Mouse (Mus musculus): ENCODE results near the gene Ripply3. TPM values are rescaled to one million over a fixed set of nuclear protein-coding genes. Genes with fewer than 3 reads are reported as not detected.

Gene Ripply3
- total RNA-seq, 2 experiments from 2014 or later: 0.17 to 0.23 TPM

DNA sequence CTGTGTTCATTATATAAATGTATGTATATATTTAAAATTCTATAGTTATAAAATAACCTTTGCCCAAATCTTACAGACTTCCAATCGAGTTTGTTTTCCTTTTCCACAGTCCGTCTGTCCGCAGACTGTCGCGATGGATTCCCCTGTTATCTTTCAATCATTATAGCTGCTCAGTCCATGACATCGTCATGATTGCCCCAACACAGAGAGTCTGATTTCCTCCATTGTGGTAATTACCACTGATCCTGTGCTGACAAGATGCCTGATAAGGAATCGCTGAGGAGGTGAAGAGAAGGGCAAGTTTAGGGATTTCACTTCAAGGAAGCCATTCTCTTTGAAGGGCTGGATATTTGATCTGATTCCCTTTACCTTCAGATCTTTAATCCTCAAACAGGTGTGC is 27.8 kb downstream of the Ripply3 start:
- no peak for DNase-seq (ENCODE audit: extremely low spot score in 1 of 2, low spot score in 1 of 2)

- no peak for DNase-seq (ENCODE audit: extremely low spot score in 1 of 2, low spot score in 1 of 2)
Measured at GRCm38 (mm10) chr16:94356776-94357494, 28.7 kb downstream of the Ripply3 start.

DNA sequence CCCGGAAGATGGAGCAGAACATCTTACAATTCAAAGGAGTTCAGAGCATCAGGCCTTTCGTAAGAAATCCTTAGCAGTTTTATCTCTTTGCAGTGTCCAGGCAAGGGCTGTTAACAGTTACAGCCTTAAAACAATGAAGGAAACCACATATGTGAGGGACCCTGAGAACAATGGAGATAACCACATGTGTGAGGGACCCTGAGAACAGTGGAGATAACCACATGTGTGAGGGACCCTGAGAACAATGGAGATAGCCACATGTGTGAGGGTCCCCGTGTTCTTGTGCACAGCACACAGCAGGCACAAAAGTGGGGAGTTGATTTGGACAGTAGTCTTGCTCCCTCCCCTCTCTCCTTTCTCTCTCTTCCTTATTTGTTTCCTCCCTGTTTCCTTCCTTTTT is 29.9 kb downstream of the Ripply3 start:
- DNase-seq (ENCODE audit: extremely low spot score in 1 of 2, low spot score in 1 of 2): no peak

- DNase-seq (ENCODE audit: extremely low spot score in 1 of 2, low spot score in 1 of 2): no peak
Measured at GRCm38 (mm10) chr16:94360578-94361350, 32.5 kb downstream of the Ripply3 start.

GRCm38 (mm10) chr16:94362174-94362873 is 34.1 kb downstream of the Ripply3 start:
- DNase-seq (ENCODE audit: extremely low spot score in 1 of 2, low spot score in 1 of 2): peak; percentile 25 to 53

DNA sequence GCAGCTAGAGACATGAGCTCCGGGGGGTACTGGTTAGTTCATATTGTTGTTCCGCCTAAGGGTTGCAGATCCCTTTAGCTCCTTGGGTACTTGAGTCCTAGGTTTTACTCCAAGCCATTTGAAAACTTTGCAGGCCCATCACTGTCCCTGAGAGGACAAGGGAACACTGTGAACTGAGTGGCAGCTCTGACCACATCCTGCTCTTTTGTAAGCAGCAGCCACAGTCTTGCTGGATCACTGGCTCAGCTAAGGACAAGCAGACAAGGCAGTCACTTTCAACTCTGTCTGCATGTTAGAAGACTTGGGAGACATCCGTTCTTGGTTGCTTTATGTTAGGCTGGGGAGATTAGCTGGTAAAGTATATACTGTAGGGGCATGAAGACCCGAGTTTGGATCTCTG is 35.6 kb downstream of the Ripply3 start:
- no peak for DNase-seq (ENCODE audit: extremely low spot score in 1 of 2, low spot score in 1 of 2)

DNA sequence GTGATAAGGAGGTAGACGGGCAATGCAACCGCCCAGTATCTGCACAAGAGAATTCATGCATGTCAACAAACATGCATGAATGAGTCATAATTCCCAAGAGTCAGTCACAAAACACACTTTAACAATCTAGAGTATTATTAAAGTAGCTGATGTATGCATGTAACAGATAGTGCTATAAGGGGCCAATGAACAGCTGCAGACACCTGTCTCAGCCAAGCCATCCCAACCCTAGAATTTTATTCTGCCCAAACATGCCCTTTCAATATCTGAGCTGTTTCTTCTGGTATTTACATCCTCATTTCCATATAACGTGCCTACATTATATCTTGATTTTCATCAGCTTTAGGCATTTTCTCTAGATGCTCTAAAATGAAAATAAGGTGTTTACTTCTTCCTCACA is 37.2 kb downstream of the Ripply3 start:
- DNase-seq (ENCODE audit: extremely low spot score in 1 of 2, low spot score in 1 of 2): no peak

GRCm38 (mm10) chr16:94369596-94370172 is 41.5 kb downstream of the Ripply3 start:
- no peak for DNase-seq (ENCODE audit: extremely low spot score in 1 of 2, low spot score in 1 of 2)

DNA sequence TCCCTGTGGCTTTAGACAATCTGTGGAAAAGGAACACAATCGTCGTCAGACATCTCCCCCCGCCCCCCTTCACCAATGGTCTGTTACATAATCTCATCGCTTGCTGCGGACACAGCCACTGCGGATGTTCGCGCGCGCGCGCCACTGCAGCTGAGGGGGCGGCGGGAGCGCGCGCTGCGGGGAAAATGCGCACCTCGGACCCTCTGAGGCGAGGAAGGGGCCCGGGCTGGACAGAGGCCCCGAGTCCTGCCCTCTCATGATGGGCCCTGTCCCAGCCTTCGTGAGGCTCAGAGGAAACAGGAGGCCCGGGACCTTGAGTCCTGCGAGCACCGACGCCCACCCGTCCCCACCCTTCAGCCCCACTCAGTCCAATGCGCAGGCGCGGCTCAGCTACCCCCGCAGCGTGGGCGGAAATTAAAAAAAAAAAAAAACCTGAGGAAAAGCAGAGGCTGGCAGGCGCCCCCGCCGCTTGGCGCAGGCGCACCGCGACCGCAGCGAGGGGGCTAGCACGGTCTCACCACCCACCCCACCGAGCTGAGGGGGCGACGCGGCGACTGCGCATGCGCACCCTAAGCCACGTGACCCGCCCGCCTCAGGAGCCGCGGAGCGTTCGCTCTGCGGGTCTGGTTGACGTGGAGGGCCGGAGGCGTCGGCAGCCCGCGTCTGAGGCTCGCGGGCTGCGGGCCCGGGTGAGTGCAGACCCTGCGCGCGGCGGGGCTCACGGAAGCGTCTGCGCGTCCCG is 42.1 kb downstream of the Ripply3 start, which contains the start of gene Ttc3:
Gene Ttc3 (plus strand): TSS at position 446 of the 742 bp plus-strand sequence.
- peak; percentile 93 to 97 for DNase-seq (ENCODE audit: extremely low spot score in 1 of 2, low spot score in 1 of 2)

DNA sequence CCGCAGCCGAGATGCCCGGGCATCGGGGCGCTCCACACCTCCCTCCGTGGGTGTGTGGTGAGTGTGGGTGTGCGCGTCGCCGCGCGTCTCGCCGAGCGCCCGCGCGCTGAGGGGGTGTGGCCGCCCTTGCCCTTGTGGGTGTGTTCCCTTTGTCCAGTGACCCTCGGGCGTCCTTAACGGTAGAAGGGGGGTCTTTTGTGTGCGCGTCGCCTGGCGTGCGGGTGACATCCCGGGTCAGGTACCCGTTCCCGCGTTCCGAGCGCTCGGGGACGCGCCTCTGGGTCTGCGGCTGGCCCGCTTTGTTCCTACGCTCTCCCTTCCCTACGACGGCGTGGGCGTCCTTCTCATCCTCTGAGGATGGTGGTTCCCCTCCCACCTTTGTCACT is 42.7 kb downstream of the Ripply3 start:
- peak in 1 of 2 experiments; percentile 52 for DNase-seq (ENCODE audit: extremely low spot score in 1 of 2, low spot score in 1 of 2)

GRCm38 (mm10) chr16:94371301-94371931 is 43.2 kb downstream of the Ripply3 start, which contains the start of gene Pigp:
Gene Pigp (minus strand): TSS chr16:94371842.
- DNase-seq (ENCODE audit: extremely low spot score in 1 of 2, low spot score in 1 of 2): peak; percentile 21 to 55

DNA sequence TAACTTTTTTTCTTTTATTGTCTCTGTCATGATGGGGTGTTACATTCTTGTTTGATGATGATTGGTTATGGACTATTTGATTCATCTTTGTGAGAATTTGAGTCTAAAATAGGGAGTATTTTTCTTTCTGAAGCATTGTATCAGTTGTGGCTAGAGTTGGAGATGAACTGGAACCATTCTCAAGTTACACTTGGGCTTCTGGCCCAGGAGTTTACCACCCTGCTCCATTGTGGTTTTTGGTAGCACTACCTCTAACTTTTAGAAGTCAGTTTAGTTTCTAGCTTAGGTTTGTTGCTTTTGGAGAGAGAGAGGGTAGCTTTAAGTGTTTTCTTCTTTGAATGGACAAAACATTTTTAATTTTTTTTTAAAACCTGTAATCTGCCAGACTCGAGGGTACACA is 51.2 kb downstream of the Ripply3 start:
- no peak for DNase-seq (ENCODE audit: extremely low spot score in 1 of 2, low spot score in 1 of 2)

DNA sequence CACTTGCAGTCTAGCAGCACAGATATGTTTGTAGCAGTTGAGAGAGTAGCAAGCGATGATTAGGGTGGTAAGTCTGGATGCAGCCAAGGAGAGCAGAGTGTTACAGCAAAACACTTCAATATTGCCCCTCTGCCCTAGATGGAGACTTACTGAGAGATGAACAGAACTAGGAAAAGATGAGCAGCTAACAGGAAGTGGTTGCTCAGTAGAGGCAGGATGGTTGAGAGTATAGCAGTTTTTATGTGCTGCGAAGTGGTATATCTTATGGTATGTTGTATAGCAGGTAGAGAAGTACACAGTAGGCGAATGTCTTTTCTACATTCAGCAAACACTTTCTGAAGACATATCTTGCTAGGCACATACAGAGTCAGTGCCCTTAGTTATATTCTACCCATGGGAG is 55.1 kb downstream of the Ripply3 start:
- no peak for DNase-seq (ENCODE audit: extremely low spot score in 1 of 2, low spot score in 1 of 2)

Other genes starting within 250 kb of the Ripply3 start
- under 1 TPM; 0.20 to 0.23 TPM for gene Sim2, start 243.5 kb upstream of the Ripply3 start, total RNA-seq (2021)
- gene Hlcs, start 14.8 kb upstream of the Ripply3 start, total RNA-seq (2021): 10 to 100 TPM; 12.4 to 13.7 TPM
- gene Ttc3, start 42.2 kb downstream of the Ripply3 start, total RNA-seq (2021): 100 to 1,000 TPM; 750 to 824 TPM
- gene Pigp, start 43.4 kb downstream of the Ripply3 start, total RNA-seq (2021): 10 to 100 TPM; 40.2 to 40.9 TPM
- 10 to 100 TPM; 31.9 to 34.6 TPM for gene Vps26c, start 198.4 kb downstream of the Ripply3 start, total RNA-seq (2021)
- 10 to 100 TPM; 84.3 to 90.8 TPM for gene Dyrk1a, start 241.6 kb downstream of the Ripply3 start, total RNA-seq (2021)